Mouse (Mus musculus) hindbrain, embryonic 13.5 days (tissue): ENCODE measurements around the gene Rgl2. TPM values are rescaled to one million over a fixed set of nuclear protein-coding genes. Genes with fewer than 3 reads are reported as not detected.
A peak's percentile ranks its signal among the peaks of the same experiment; 100 is the strongest.

ENCODE experiments used
- ATAC-seq: fragments of 200-750 bp; cut with Nextera tagmentation; 2 replicates; pipeline ENCODE4 v1.8.0; 2017; ENCODE audit warnings: moderate TSS enrichment; ENCODE audit not compliant: low FRiP score
- H3K27ac ChIP-seq: fragments of 300-500 bp; sonication (generic); 2 replicates; pipeline ENCODE4 v1.5.1; 2015; ENCODE audit warnings: inconsistent platforms, mild to moderate bottlenecking, moderate library complexity
- H3K27me3 ChIP-seq: fragments of 300-500 bp; sonication (generic); 2 replicates; pipeline ENCODE4 v1.6.1; 2015; ENCODE audit warnings: mild to moderate bottlenecking, inconsistent platforms
- H3K36me3 ChIP-seq: fragments of 300-500 bp; sonication (generic); 2 replicates; pipeline ENCODE4 v1.6.1; 2015; ENCODE audit warnings: mild to moderate bottlenecking, inconsistent platforms
- H3K4me1 ChIP-seq: fragments of 300-500 bp; sonication (generic); replicated peaks from 2 replicates; pipeline ENCODE4 v1.6.1; 2015; ENCODE audit warnings: inconsistent platforms
- H3K4me2 ChIP-seq: fragments of 300-500 bp; sonication (generic); 2 replicates; pipeline ENCODE4 v1.6.1; 2015; ENCODE audit warnings: inconsistent platforms, mild to moderate bottlenecking, moderate library complexity
- H3K4me3 ChIP-seq: fragments of 300-500 bp; sonication (generic); 2 replicates; pipeline ENCODE4 v1.5.1; 2015; ENCODE audit warnings: mild to moderate bottlenecking, inconsistent platforms
- H3K9ac ChIP-seq: fragments of 300-500 bp; sonication (generic); 2 replicates; pipeline ENCODE4 v1.6.1; 2015; ENCODE audit warnings: mild to moderate bottlenecking, inconsistent platforms
- H3K9me3 ChIP-seq: fragments of 300-500 bp; sonication (generic); 2 replicates; pipeline ENCODE4 v1.6.1; 2016; ENCODE audit warnings: inconsistent platforms
- WGBS: fragments of 180-500 bp; shearing (Covaris S2); methylation state at CpG from one replicate; pipeline ENCODE4 v1.1.7; 2015; 5-methylcytosine and 5-hydroxymethylcytosine counted together
- polyA plus RNA-seq: library from polyadenylated mRNA; unstranded; fragments of >200 nt; fragmentation: Nextera tagmentation; extraction: Ambion mirVana; gene quantifications from 2 replicates; pipeline ENCODE4 v1.2.1, GENCODE M21; 2015

Gene Rgl2
- polyA plus RNA-seq, 1 experiment from 2014 or later, result 56.7 TPM

DNA sequence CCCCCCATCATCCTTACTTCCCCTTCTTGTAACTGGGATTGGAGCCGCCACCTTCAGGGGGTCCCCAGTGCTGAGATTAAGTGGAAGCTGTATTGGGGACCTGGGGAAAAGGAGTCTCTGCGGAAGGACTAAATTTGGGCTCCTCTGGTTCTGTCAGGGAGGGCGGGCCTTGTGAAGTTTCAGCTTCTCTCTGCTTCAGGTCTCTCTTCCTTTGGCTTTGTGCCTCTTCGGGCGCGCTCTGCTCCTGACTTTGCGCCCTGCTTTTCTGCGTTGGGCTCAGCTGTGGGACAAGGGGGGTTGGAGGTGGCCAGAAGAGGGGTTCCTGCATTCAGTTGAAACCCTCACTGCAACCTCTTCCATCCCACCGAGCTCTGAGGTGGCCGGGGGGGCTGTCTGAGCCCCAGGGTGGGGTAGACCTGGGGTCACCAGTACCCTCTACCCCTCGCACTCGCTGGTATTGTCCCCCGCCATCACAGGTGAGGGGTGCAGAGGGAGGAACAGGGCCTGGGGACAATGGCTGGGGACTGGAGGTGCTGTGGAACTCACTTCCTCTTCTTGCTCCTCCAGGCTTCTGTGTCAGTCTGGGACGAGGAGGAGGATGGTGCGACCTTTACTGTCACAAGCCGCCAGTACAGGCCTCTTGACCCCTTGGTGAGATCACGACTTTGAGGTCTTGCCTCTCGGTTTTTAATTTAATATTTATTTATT is 2.0 kb downstream of the Rgl2 start:
- Histone ChIP-seq H3K27me3 (no peaks in the 10 kb centered on the region), H3K36me3 (peaks cover 49% of the 10 kb centered on the region), H3K4me2 (peak overlapping the region; percentile 99), H3K9me3 (no peaks in the 10 kb centered on the region), H3K9ac (peak overlapping the region; percentile 95), H3K4me1 (peaks cover 31% of the 10 kb centered on the region), H3K4me3 (peak overlapping the region; percentile 90), H3K27ac (no peak overlapping the region)
- 37% methylated on average over 18 of the region's 18 CpGs for WGBS
- ATAC-seq, result no peak

DNA sequence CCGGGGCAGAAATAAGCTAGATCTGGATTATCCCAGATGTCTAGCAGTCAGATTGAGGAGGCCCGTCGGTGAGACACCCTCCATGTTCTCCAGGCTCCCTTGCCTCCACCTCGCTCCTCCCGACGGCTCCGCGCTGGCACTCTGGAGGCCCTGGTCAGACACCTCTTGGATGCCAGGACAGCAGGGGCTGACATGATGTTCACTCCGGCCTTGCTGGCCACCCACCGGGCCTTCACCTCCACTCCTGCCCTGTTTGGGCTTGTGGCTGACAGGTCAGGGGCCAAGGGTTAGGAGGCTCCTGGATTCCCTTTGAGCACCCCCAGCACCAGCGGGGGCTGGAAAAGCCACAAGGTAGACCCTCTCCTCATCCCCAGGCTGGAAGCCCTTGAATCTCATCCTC is 2.6 kb downstream of the Rgl2 start:
- no peak overlapping the region for H3K4me2 ChIP-seq
- H3K36me3 ChIP-seq, result peaks cover 49% of the 10 kb centered on the region
- peaks cover 31% of the 10 kb centered on the region for H3K4me1 ChIP-seq
- H3K27ac ChIP-seq, result no peak overlapping the region
- ATAC-seq, result no peak
- no peaks in the 10 kb centered on the region for H3K9me3 ChIP-seq
- no peak overlapping the region for H3K4me3 ChIP-seq
- H3K9ac ChIP-seq, result no peak overlapping the region
- 93% methylated on average over 11 of the region's 11 CpGs for WGBS
- H3K27me3 ChIP-seq, result no peaks in the 10 kb centered on the region

GRCm38 (mm10) chr17:33932448-33932847 is 3.1 kb downstream of the Rgl2 start:
- Histone ChIP-seq H3K36me3 (peaks cover 54% of the 10 kb centered on the region), H3K4me1 (peaks cover 30% of the 10 kb centered on the region), H3K9ac (no peak overlapping the region), H3K4me2 (no peak overlapping the region), H3K27ac (no peak overlapping the region), H3K27me3 (no peaks in the 10 kb centered on the region), H3K4me3 (no peak overlapping the region), H3K9me3 (no peaks in the 10 kb centered on the region)
- no peak for ATAC-seq
- WGBS, result 88% methylated on average over 14 of the region's 14 CpGs

- no peak overlapping the region for H3K4me3 ChIP-seq
- H3K27me3 ChIP-seq, result no peaks in the 10 kb centered on the region
- WGBS, result 91% methylated on average over 15 of the region's 15 CpGs
- H3K36me3 ChIP-seq, result peaks cover 53% of the 10 kb centered on the region
- H3K9me3 ChIP-seq, result no peaks in the 10 kb centered on the region
- H3K9ac ChIP-seq, result no peak overlapping the region
- no peak overlapping the region for H3K27ac ChIP-seq
- H3K4me1 ChIP-seq, result peaks cover 25% of the 10 kb centered on the region
- H3K4me2 ChIP-seq, result no peak overlapping the region
- no peak for ATAC-seq
Observed at GRCm38 (mm10) chr17:33932970-33933369, 3.6 kb downstream of the Rgl2 start.

DNA sequence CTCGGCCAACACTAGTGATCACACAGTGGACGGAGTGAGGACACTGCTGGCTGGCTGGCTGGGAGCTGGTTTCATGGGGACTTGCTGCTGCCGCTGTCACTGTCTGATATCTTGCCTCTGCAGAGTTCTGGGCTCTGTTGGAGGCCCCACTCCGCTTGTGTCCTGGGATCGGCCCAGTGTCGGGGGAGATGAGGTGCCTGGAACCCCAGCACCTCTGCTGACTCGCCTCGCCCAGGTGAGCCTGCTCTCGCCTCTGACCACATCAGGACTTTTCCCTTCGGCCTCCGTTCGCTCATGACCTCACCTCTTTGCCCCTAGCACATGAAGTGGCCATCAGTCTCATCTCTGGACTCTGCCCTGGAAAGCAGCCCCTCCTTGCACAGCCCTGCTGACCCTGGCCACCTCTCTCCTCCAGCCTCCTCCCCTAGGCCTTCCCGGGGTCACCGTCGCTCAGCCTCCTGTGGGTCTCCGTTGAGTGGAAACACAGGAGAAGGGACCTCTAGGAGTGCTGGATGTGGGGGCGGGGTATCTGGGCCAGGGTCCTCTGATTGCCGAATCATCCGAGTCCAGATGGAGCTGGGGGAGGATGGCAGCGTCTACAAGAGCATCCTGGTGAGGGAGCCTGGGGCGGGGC is 6.2 kb downstream of the Rgl2 start:
- WGBS, result 88% methylated on average over 21 of the region's 21 CpGs
- no peak for ATAC-seq
- H3K4me1 ChIP-seq, result peaks cover 25% of the 10 kb centered on the region
- H3K4me2 ChIP-seq, result no peak overlapping the region
- no peak overlapping the region for H3K4me3 ChIP-seq
- H3K36me3 ChIP-seq, result peaks cover 61% of the 10 kb centered on the region
- H3K27ac ChIP-seq, result no peak overlapping the region
- H3K27me3 ChIP-seq, result no peaks in the 10 kb centered on the region
- H3K9ac ChIP-seq, result no peak overlapping the region
- no peaks in the 10 kb centered on the region for H3K9me3 ChIP-seq

- Histone ChIP-seq H3K4me2 (no peak overlapping the region), H3K36me3 (peaks cover 62% of the 10 kb centered on the region), H3K9ac (no peak overlapping the region), H3K4me1 (peaks cover 24% of the 10 kb centered on the region), H3K27ac (no peak overlapping the region), H3K9me3 (no peaks in the 10 kb centered on the region), H3K27me3 (no peaks in the 10 kb centered on the region), H3K4me3 (no peak overlapping the region)
- WGBS, result 82% methylated on average over 15 of the region's 15 CpGs
- no peak for ATAC-seq
Observed at GRCm38 (mm10) chr17:33936993-33937392, 7.7 kb downstream of the Rgl2 start.

GRCm38 (mm10) chr17:33938783-33939182 is 9.4 kb downstream of the Rgl2 start:
- H3K4me1 ChIP-seq, result peaks cover 25% of the 10 kb centered on the region
- peaks cover 57% of the 10 kb centered on the region for H3K36me3 ChIP-seq
- no peaks in the 10 kb centered on the region for H3K27me3 ChIP-seq
- no peaks in the 10 kb centered on the region for H3K9me3 ChIP-seq
- H3K4me2 ChIP-seq, result peak overlapping the region; percentile 86
- ATAC-seq, result no peak
- peak overlapping the region; percentile 88 for H3K4me3 ChIP-seq
- no peak overlapping the region for H3K9ac ChIP-seq
- no peak overlapping the region for H3K27ac ChIP-seq
- 81% methylated on average over 11 of the region's 11 CpGs for WGBS

GRCm38 (mm10) chr17:33940206-33940805 is 11.0 kb downstream of the Rgl2 start, which contains the start of the genes Pfdn6 and Wdr46:
Gene Pfdn6, minus strand, starts transcription at chr17:33940343.
Gene Wdr46, plus strand, starts transcription at chr17:33940660.
- Histone ChIP-seq H3K4me1 (peaks cover 25% of the 10 kb centered on the region), H3K9ac (peak within 1 kb of the TSS; percentile 85), H3K4me2 (peak within 1 kb of the TSS; percentile 94), H3K36me3 (peaks cover 58% of the 10 kb centered on the region), H3K27ac (no peak within 1 kb of the TSS), H3K9me3 (no peaks in the 10 kb centered on the region), H3K27me3 (no peaks in the 10 kb centered on the region), H3K4me3 (peak within 1 kb of the TSS; percentile 88)
- under 1% methylated on average over 36 of the region's 36 CpGs for WGBS
- ATAC-seq, result peak; percentile 90

DNA sequence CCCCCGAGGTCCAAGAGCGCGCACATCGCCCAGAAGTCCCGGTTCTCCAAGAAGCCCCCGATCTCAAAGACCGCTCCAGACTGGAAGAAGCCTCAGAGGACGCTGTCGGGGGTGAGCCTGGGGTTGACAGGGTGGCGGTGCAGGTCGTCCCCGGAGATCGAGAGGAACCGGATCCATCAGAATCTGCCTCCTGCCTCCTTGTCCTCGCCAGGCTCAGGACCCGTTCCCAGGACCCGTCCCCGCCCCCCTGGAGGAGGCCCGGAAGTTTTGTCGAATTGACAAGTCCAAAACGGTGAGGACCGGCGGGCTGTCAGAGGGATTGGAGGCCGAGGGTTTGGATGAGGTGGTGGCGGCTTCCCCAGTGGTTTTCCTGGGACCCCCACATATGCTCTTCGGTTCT is 11.6 kb downstream of the Rgl2 start:
- WGBS, result 3% methylated on average over 26 of the region's 26 CpGs
- no peak for ATAC-seq
- no peak overlapping the region for H3K27ac ChIP-seq

GRCm38 (mm10) chr17:33941381-33941780 is 12.0 kb downstream of the Rgl2 start:
- Histone ChIP-seq H3K36me3 (peaks cover 57% of the 10 kb centered on the region), H3K27me3 (no peaks in the 10 kb centered on the region), H3K9ac (peak overlapping the region; percentile 85), H3K4me3 (peak overlapping the region; percentile 88), H3K4me2 (peak overlapping the region; percentile 94), H3K27ac (no peak overlapping the region), H3K4me1 (peaks cover 25% of the 10 kb centered on the region), H3K9me3 (no peaks in the 10 kb centered on the region)
- 57% methylated on average over 19 of the region's 19 CpGs for WGBS
- no peak for ATAC-seq

More for the DNA sequence above, 11.6 kb downstream of the Rgl2 start:
- Histone ChIP-seq H3K4me1 (peaks cover 25% of the 10 kb centered on the region), H3K4me2 (peak overlapping the region; percentile 94), H3K9ac (peak overlapping the region; percentile 85), H3K4me3 (peak overlapping the region; percentile 88), H3K36me3 (peaks cover 58% of the 10 kb centered on the region), H3K27me3 (no peaks in the 10 kb centered on the region), H3K9me3 (no peaks in the 10 kb centered on the region)

GRCm38 (mm10) chr17:33943454-33943853 is 14.1 kb downstream of the Rgl2 start:
- WGBS, result 97% methylated on average over 15 of the region's 15 CpGs
- Histone ChIP-seq H3K4me1 (peaks cover 25% of the 10 kb centered on the region), H3K27me3 (no peaks in the 10 kb centered on the region), H3K36me3 (peaks cover 60% of the 10 kb centered on the region), H3K27ac (no peak overlapping the region), H3K4me3 (no peak overlapping the region), H3K4me2 (no peak overlapping the region), H3K9ac (no peak overlapping the region), H3K9me3 (no peaks in the 10 kb centered on the region)
- ATAC-seq, result no peak

- peak overlapping the region; percentile 29; the same call in 1 of the 2 replicates for H3K9ac ChIP-seq
- no peaks in the 10 kb centered on the region for H3K9me3 ChIP-seq
- 96% methylated on average over 10 of the region's 10 CpGs for WGBS
- no peak overlapping the region for H3K27ac ChIP-seq
- no peak overlapping the region for H3K4me2 ChIP-seq
- no peak overlapping the region for H3K4me3 ChIP-seq
- ATAC-seq, result no peak
- peaks cover 41% of the 10 kb centered on the region for H3K4me1 ChIP-seq
- no peaks in the 10 kb centered on the region for H3K27me3 ChIP-seq
- peaks cover 82% of the 10 kb centered on the region for H3K36me3 ChIP-seq
Observed at GRCm38 (mm10) chr17:33947430-33948089, 18.2 kb downstream of the Rgl2 start.
